Mouse (Mus musculus): ENCODE results near the gene Btbd19. TPM values are rescaled to one million over a fixed set of nuclear protein-coding genes. Genes with fewer than 3 reads are reported as not detected.

Btbd19 gene
- polyA plus RNA-seq, 1 experiment from 2014 or later = 4.4 TPM

GRCm38 (mm10) chr4:117107813-117108523 is 17.6 kb downstream of the Btbd19 start:
- ATAC-seq (ENCODE audit: insufficient number of reproducible peaks, insufficient read depth, low FRiP score, low TSS enrichment) = no peak
- Histone ChIP-seq H3K27me3 (no peaks in the 10 kb centered on the region), H3K4me3 (no peak overlapping the region), H3K4me2 (replicated peaks) (no peak overlapping the region), H3K9me3 (no peaks in the 10 kb centered on the region), H3K4me1 (no peaks in the 10 kb centered on the region; the same call in 1 of the 2 replicates), H3K27ac (no peak overlapping the region), H3K36me3 (peaks cover 51% of the 10 kb centered on the region), H3K9ac (no peak overlapping the region)
- WGBS = 88% methylated on average over 18 of the region's 18 CpGs

DNA sequence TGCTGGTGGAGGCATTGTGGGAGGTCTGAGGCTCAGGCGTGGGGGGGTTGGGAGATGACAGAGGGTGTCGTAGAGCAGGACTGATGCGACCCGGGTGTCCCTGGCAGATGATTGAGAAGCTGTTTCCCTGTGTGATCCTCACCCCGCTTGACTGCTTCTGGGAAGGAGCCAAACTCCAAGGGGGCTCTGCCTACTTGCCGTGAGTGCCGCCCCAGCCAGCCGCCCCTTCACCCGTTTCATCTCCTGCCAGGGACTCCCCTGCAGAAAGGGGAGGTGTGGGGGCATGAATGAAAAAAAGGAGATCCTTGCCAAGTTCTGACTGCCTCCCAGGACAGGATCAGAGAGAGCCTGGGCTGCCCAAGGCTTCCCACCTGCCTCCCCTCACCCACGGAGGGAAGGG is 20.4 kb downstream of the Btbd19 start:
- H3K9me3 ChIP-seq = no peaks in the 10 kb centered on the region

DNA sequence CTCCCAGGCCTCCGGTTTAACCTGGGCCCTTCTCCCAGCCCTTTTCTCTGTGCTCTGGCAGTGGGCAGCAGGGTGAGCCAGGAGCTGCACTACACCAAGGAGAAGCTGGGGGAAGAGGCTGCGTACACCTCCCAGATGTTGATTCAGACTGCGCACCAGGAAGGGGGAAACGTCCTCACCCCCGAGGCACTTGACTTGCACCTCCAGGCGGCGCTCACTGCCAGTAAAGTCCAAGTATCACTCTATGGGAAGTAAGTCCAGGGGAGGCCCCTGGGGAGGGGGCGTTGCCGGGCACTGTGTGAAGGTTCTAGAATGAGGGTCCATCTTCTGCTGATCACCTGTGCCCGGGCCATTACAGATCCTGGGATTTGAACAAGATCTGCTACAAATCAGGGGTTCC is 20.9 kb downstream of the Btbd19 start:
- Histone ChIP-seq H3K36me3 (peaks cover 30% of the 10 kb centered on the region), H3K27ac (no peak overlapping the region), H3K9ac (no peak overlapping the region), H3K27me3 (no peaks in the 10 kb centered on the region), H3K4me3 (no peak overlapping the region), H3K9me3 (no peaks in the 10 kb centered on the region), H3K4me1 (no peaks in the 10 kb centered on the region; the same call in 1 of the 2 replicates), H3K4me2 (replicated peaks) (no peak overlapping the region)
- WGBS = 76% methylated on average over 10 of the region's 10 CpGs
- no peak for ATAC-seq (ENCODE audit: insufficient number of reproducible peaks, insufficient read depth, low FRiP score, low TSS enrichment)

More for the DNA sequence above, 20.4 kb downstream of the Btbd19 start:
- H3K9ac ChIP-seq = no peak overlapping the region; the same call in 1 of the 2 replicates
- ATAC-seq (ENCODE audit: insufficient number of reproducible peaks, insufficient read depth, low FRiP score, low TSS enrichment) = no peak
- no peak overlapping the region for H3K4me2 ChIP-seq (replicated peaks)
- 72% methylated on average over 10 of the region's 10 CpGs for WGBS
- no peaks in the 10 kb centered on the region; the same call in 1 of the 2 replicates for H3K4me1 ChIP-seq
- H3K27me3 ChIP-seq = no peaks in the 10 kb centered on the region
- H3K4me3 ChIP-seq = no peak overlapping the region
- H3K36me3 ChIP-seq = peaks cover 34% of the 10 kb centered on the region
- H3K27ac ChIP-seq = no peak overlapping the region

DNA sequence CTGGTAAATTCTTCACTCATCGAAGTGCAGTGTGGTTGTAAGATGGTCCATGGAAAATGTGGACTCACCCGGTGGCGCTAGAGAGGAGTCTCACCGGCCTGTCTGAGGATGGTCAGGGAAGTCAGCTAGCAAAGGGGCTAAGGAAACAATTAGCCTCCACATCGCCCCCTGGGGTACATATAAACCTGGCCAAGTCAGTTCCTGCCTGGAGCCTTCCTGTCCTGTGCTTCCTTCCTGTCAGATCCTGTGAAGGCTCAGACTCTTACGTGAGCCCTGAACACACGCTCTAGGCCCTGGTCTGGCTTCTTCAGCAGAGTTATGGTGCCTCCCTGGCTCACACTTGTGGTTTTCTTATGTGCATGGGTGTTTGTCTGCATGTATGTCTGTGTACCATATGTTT is 24.3 kb downstream of the Btbd19 start:
- Histone ChIP-seq H3K27ac (no peak overlapping the region), H3K27me3 (no peaks in the 10 kb centered on the region), H3K9me3 (no peaks in the 10 kb centered on the region), H3K4me3 (no peak overlapping the region), H3K4me2 (replicated peaks) (no peak overlapping the region), H3K9ac (no peak overlapping the region), H3K36me3 (0 out of 2 replicates have a peak, but pooled peaks cover 12% of the 10 kb centered on the region), H3K4me1 (peaks cover 23% of the 10 kb centered on the region)
- 40% methylated on average over 7 of the region's 7 CpGs for WGBS
- ATAC-seq (ENCODE audit: insufficient number of reproducible peaks, insufficient read depth, low FRiP score, low TSS enrichment) = no peak

DNA sequence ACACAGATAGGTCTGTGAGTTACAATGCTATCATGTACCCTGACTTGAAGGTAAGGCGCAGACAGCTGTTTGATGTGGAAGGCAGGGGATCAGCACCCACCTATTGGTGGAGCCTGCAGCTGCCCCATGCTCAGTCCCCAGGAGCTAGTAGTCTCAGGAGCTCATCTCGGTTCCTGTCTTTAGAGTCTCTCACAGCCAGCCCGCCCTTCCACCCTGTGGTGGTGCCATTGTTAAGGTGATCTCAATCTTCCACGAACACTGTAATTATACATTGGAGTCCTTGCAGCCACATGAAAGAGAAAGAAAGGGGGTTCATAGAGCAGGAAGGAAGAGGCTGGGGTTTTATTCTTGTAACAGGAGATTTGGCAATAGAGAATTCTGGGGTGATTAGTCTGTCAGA is 25.5 kb downstream of the Btbd19 start:
- Histone ChIP-seq H3K27me3 (no peaks in the 10 kb centered on the region), H3K27ac (no peak overlapping the region), H3K9me3 (no peaks in the 10 kb centered on the region), H3K4me2 (replicated peaks) (no peak overlapping the region), H3K36me3 (0 out of 2 replicates have a peak, but pooled peaks cover 4% of the 10 kb centered on the region), H3K4me1 (peaks cover 28% of the 10 kb centered on the region), H3K4me3 (no peak overlapping the region), H3K9ac (no peak overlapping the region)
- no peak for ATAC-seq (ENCODE audit: insufficient number of reproducible peaks, insufficient read depth, low FRiP score, low TSS enrichment)
- 60% methylated on average over 4 of the region's 4 CpGs for WGBS

GRCm38 (mm10) chr4:117098764-117099036 is 26.8 kb downstream of the Btbd19 start:
- WGBS = 67% methylated on average over 2 of the region's 2 CpGs
- Histone ChIP-seq H3K9me3 (no peaks in the 10 kb centered on the region), H3K4me3 (peak overlapping the region; percentile 7; the same call in 1 of the 2 replicates), H3K4me1 (peaks cover 28% of the 10 kb centered on the region), H3K27ac (peak overlapping the region; percentile 75), H3K4me2 (replicated peaks) (peak overlapping the region; percentile 96; the same call in 1 of the 2 replicates), H3K9ac (no peak overlapping the region), H3K36me3 (no peaks in the 10 kb centered on the region), H3K27me3 (no peaks in the 10 kb centered on the region)
- no peak for ATAC-seq (ENCODE audit: insufficient number of reproducible peaks, insufficient read depth, low FRiP score, low TSS enrichment)

- ATAC-seq (ENCODE audit: insufficient number of reproducible peaks, insufficient read depth, low FRiP score, low TSS enrichment) = 0 out of 2 replicates have a peak, but pooled peaks have one; percentile 53
- Histone ChIP-seq H3K9me3 (no peaks in the 10 kb centered on the region), H3K4me3 (peak overlapping the region; percentile 65; the same call in 1 of the 2 replicates), H3K36me3 (no peaks in the 10 kb centered on the region), H3K27me3 (no peaks in the 10 kb centered on the region), H3K4me2 (replicated peaks) (peak overlapping the region; percentile 96), H3K27ac (peak overlapping the region; percentile 75), H3K4me1 (peaks cover 28% of the 10 kb centered on the region), H3K9ac (0 out of 2 replicates have a peak overlapping the region, but pooled peaks have one; percentile 15)
- WGBS = 47% methylated on average over 8 of the region's 8 CpGs
Measured at GRCm38 (mm10) chr4:117097969-117098763, 27.4 kb downstream of the Btbd19 start.

- no peaks in the 10 kb centered on the region for H3K36me3 ChIP-seq
- 12% methylated on average over 5 of the region's 5 CpGs for WGBS
- ATAC-seq (ENCODE audit: insufficient number of reproducible peaks, insufficient read depth, low FRiP score, low TSS enrichment) = no peak
- peak overlapping the region; percentile 96 for H3K4me2 ChIP-seq (replicated peaks)
- H3K27me3 ChIP-seq = no peaks in the 10 kb centered on the region
- peak overlapping the region; percentile 55 for H3K9ac ChIP-seq
- no peaks in the 10 kb centered on the region for H3K9me3 ChIP-seq
- H3K4me3 ChIP-seq = peak overlapping the region; percentile 65
- peaks cover 28% of the 10 kb centered on the region for H3K4me1 ChIP-seq
- H3K27ac ChIP-seq = peak overlapping the region; percentile 78
Measured at GRCm38 (mm10) chr4:117096666-117097065, 28.9 kb downstream of the Btbd19 start.

DNA sequence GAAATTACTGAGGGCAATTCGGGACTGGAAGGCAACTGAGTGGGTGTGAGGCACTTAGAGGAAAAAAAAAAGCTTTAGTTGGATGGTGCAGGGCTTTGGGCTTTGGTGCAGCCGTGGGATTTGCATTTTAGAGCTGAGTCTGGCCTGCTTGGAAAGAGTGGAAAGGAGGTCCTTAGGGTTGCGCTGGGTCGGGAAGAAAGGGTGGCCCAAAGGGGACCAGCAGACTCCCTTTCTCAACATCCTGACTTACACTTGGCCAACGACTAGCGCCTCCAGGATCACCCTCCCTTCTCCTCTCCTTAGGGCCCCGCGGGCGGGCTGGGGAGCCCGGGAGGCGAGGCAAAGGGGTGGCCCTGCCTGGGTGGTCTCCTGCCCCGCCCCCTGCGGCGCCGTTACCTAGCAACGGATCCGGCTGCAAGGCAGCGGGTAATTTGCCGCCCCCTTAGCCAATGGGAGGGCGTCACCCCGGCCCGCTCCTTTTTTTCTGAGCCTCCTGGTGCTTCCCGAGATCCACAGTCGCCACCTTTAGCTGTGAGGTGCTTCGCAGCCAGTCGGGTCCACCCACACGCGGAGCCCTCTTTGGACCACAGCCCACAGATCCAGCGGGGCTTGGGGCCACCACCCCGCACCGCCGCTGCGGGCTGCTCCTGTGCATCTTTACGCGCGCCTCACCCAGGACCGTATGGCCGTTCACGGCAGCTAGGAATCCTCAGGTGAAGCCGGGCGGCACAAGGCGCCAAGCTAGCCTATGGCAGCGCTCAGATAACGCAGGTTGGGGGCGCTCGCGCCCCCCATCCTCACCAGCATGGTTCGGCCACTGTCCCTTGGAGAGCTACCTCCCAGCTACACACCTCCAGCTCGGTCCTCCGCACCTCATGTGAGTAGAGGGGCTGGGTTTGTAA is 29.7 kb downstream of the Btbd19 start, which contains the start of gene Ptch2:
TSS of gene Ptch2 (plus strand) at position 525 of the 902 bp plus-strand sequence.
- H3K27me3 ChIP-seq = no peaks in the 10 kb centered on the region
- peaks cover 28% of the 10 kb centered on the region for H3K4me1 ChIP-seq
- H3K4me3 ChIP-seq = peak within 1 kb of the TSS; percentile 65
- H3K27ac ChIP-seq = peak within 1 kb of the TSS; percentile 78
- H3K9me3 ChIP-seq = no peaks in the 10 kb centered on the region
- no peaks in the 10 kb centered on the region for H3K36me3 ChIP-seq
- WGBS = under 1% methylated on average over 50 of the region's 50 CpGs
- peak within 1 kb of the TSS; percentile 96 for H3K4me2 ChIP-seq (replicated peaks)
- peak within 1 kb of the TSS; percentile 55 for H3K9ac ChIP-seq
- peak; percentile 79 for ATAC-seq (ENCODE audit: insufficient number of reproducible peaks, insufficient read depth, low FRiP score, low TSS enrichment)

GRCm38 (mm10) chr4:117094626-117095361 is 30.7 kb downstream of the Btbd19 start:
- no peak overlapping the region for H3K4me2 ChIP-seq (replicated peaks)
- 91% methylated on average over 3 of the region's 3 CpGs for WGBS
- H3K36me3 ChIP-seq = no peaks in the 10 kb centered on the region
- H3K27ac ChIP-seq = 0 out of 2 replicates have a peak overlapping the region, but pooled peaks have one; percentile 78
- peaks cover 28% of the 10 kb centered on the region for H3K4me1 ChIP-seq
- no peak overlapping the region for H3K4me3 ChIP-seq
- no peak for ATAC-seq (ENCODE audit: insufficient number of reproducible peaks, insufficient read depth, low FRiP score, low TSS enrichment)
- no peaks in the 10 kb centered on the region for H3K9me3 ChIP-seq
- no peaks in the 10 kb centered on the region for H3K27me3 ChIP-seq
- H3K9ac ChIP-seq = no peak overlapping the region

All from embryonic facial prominence, embryonic 12.5 days (tissue).